Mouse (Mus musculus) naive thymus-derived CD4-positive, alpha-beta T cell, adult 2 months (primary cell): ENCODE data around the gene Ralgps1.
A peak's percentile ranks its signal among the peaks of the same experiment; 100 is the strongest.

ENCODE experiments used
- DNase-seq: peaks from one replicate; pipeline ENCODE4 v3.0.0-alpha.2; 2011; ENCODE audit warnings: low read depth

Ralgps1 gene

DNA sequence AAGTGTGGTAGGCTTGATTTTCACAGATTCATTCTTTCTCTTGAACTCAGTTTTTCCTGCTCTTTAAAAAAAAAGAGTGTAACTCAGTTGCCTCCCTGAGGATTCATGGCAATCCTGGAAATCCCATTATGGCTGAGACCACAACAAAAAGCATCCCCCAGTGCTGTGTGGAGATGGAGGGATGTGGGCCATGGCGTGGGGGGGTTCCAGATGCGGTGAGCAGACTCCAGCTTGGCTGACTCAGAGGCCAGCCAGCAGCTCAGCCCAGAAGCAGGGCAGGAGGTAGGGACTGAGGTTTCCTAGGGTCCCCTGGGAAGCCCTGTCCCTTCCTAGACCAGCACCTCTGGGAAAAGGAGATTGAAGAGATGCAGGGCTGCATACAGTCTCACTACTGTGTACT lies 194.4 kb downstream of the Ralgps1 start:
- no peak for DNase-seq

DNA sequence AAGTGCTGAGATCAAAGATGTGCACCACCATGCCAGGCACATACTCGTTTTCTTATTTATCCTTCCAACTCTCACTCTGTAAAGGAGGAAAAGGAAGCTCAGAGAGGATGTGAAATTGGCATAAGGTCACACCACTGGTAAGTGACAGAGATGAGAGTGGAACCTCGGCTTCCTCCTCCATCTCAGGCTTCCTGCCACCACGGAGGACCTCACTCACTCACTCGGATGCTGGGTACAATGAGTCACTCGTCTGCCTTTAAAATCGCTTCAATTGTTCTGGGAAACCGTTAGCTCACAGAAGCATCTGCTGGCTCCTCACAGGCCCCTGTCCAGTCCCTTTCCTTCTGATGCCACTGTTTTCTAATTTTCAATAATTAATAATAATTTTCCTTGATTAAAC lies 194.8 kb downstream of the Ralgps1 start:
- DNase-seq = peak; percentile 10

DNA sequence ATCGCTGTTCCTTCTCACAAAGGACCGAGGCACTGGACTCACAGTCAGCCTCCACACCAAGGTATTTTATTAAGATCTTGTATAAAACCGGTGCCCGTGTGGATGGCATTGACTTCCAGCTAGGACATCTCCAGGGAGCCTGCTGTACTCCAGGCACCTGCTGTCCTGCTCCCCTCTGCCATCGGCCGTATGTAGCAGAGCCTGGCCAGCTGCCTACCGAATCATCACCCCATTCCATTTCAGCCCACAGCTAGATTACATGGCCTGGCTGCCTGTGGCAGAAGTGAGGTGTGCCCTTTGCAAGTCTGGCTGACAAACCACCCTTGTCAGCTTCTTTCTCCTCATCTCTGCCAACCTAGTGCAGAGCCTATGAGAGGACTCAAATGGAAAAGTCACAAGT lies 197.6 kb downstream of the Ralgps1 start:
- DNase-seq = no peak

DNA sequence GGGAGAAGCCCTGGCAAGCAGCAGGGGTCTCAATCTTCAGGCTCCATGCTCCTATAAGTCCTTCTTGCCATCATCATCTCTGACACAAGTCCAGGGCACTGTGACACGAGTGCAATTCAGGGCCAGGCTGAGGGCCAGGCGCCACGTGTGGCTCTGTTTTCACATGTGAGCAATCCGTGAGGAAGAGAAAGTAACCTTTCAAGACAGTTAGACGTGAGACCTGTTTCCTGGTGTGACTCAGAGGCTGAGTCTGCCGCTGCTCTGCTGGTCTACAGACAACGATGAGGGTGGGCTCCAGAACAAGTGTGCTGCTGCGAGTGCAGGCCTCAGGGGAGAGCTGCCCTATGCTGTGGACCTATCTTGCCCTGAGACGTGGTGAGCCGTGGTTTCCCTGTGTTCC lies 198.2 kb downstream of the Ralgps1 start:
- no peak for DNase-seq

DNA sequence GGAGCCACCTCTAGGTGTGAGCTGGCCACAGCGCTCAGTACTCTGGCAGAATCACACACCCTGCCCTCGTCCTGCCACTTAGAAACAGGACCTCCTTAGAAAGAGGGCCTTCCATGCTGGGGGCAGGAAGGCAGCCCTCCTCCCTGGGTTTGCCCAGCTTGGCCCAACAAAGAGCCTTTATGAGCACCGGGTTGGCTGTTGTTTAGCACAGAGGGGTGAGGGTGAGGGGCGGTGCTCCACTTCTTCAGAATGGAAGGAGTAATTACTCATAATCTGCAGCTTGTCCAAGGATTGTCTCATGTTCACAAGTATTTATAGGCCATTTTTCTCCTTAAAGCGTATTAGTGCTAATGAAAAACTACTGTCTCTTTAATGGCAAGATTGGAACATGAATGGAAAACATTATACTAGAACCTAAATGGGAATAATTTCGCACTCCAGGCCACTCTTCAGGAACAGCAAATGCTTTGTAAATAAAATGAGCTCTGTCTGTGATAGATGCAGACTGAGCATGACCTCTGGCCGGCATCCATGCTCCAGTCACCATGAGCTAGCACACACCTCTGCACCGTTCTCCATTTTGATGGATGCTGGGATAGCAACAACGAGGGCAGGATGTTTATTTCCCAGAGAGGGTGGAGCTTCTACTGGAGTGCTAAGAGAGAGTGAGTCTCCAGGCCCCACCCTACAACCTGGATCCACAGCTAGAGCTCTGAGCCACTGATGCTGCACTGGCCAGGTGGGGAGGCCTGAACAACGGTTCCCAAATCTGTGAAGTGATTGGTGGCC lies 200.3 kb downstream of the Ralgps1 start:
- no peak for DNase-seq

DNA sequence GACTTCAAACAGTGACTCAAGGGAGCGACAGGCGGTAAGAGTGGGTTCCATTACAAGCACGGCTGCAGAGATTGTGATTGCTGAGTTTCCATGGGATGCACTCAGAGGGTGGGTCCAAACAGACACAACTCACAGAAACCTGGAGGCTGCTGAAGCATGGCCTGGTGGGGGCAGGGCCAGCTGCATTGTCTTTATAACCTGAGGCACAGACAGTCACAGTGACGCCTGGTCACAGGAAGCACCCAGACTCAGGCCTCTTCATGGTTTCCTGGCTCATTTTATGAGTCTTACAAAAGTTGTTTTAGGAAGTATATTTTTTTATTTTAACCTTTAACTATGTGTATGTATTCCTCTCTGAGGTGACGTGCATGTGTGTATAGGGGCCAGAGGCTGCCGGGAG lies 201.8 kb downstream of the Ralgps1 start:
- DNase-seq = no peak

DNA sequence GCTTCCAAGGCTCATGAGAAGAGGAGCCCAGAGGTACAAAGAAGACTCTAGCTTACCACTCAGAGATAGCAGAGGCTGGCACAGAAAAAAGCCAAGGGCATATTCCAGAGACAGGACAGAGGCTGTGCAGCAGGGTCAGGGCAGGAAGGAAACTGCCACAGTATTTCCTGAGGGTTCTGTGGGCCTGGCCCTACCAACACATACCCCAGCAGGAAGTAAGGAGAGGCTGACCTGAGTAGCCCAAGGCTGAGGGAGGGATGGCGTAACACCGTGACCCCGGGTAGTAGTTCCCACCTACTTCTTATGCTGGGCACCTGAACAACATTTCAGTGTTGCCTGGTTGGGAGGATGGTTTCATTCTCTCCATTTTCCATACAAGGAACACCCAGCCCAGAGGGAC lies 204.2 kb downstream of the Ralgps1 start:
- DNase-seq = no peak

DNA sequence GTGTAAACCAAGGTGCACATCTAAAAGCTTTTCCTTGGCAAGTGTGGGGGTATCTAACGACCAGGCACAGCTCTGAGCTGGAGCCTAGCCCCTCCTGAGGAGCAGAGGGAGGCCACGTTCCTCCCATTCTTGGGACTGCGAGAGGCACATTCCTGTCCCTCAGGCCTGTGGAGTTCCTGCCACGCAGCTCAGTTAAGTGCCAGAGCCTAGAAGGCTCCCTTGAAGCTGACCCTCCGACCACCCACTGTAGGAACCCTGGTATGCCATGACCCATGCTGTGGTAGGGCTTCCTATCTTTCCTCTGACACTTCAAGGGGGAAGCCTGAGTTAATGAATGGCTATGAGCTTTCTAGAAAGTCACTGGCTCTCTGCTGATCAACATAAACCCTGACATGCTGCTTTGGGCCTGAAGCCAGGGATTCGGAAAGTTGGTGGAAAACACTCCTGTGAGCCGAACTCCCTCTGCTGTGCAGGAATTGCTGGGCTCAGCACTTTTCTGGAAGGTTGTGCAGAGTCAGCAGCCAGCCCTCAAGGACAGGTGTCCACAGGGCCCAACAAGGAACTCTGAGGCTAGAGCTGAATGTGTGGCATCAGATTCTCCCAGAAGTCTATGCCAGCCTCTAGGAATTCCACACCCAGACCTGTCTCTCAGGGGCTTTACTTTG lies 205.4 kb downstream of the Ralgps1 start:
- DNase-seq = no peak

DNA sequence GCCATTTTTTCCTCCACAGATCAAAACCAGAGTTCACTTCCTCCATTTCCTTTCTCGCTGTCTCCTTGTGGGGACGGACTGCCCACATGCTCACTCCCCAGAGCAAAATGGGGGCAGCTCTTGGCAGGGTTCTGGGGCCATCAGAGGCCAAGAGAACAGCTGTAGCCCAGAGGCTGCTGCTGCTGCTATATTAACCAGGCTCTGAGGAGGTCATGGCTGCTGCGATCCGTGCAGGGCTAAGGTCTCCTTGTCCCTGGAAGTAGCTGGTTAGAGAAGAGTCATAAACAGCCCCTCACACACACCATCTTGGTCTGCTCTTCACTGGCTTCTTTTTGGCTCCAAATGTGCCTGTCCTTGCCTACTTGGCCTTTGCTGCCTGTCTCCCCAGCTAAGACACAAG lies 206.1 kb downstream of the Ralgps1 start:
- no peak for DNase-seq

DNA sequence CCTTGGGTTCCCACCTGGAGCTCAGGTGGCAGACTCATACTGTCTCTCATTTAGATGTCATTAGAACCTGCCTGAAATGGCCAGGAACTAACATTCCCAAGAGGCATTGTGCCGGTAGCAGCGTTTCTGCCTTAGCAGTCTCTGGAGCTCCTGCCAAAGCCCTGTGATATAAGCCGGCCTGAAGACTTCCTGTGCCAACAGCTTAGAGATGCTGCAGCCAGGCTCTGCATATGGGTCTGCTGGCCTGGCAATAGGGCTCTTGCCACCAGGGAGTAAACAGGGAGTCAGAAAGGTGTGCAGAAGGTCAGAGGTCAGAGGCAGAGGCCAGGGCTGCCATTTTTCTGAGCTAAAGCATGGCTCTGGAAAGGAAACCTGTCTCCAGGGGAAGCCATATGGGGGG lies 206.6 kb downstream of the Ralgps1 start:
- DNase-seq = no peak

DNA sequence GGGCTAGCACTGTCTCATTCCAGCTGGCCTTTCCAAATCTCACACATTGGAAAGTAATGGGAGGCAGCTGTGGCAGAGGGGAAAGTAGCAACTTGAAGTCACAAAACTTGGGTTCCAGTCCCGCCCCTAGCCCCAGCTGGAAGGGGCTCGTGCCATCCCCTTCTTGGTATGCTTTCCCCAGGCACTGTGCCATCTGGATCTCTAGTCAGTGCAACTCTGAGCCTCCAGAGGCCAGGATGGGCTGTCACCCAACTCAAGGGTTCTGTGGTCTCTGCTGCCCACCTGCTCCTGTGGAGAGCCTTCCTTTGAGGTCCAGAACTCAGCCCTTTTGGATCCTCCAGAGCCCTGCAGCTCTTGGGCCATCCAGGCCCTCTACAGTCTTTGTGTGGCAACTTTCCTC lies 209.2 kb downstream of the Ralgps1 start:
- DNase-seq = no peak

DNA sequence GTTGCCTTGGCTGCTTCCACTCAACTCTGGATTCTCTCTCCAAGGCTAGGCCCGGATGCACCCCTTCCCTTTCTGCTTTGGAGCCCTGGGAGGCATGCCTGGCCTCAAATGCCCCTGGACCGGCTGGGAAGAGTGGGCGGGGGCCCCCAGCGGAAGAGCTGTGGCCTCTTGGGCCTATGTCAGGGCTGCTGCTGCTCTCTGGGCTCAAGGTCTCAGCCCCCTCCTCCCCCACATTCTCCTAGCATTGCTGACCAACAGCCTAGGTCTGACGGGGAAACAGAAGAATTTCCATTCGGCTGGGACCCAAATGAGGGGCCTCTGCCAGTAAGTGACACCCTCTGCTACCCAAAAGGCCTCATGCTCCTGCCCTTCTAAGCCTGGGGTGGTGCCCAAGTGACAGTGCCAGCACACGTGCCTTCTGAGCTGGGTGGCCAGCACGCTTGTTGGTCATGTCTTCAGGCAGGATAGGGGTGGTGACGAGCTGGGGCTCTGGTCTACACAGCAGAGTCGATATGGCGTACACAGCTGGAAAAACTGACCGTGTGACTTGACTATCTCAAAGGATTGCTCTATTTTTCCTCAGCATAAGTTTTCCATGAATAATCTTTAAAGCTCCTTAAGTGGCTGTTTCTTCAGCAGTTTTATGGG lies 210.8 kb downstream of the Ralgps1 start:
- no peak for DNase-seq

DNA sequence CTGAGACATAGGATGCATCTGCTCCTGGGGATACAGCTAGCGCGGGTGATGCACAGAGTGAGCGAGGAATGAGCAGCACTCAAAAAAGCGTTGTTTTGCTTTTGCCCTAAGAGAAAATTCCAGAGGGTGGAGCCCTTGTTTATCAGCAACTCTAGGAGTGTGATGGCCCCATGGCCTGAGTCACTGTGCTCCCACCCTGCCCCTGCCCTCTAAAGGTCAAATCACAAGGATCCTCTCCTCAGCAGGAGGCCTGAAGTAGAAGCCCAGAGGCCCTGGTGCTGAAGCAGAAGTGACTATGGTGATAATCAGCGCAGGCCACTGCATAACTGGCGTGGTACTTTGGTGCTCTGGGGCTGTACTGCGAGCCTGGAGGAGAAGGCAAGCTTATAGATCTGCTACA lies 211.7 kb downstream of the Ralgps1 start:
- DNase-seq = no peak

DNA sequence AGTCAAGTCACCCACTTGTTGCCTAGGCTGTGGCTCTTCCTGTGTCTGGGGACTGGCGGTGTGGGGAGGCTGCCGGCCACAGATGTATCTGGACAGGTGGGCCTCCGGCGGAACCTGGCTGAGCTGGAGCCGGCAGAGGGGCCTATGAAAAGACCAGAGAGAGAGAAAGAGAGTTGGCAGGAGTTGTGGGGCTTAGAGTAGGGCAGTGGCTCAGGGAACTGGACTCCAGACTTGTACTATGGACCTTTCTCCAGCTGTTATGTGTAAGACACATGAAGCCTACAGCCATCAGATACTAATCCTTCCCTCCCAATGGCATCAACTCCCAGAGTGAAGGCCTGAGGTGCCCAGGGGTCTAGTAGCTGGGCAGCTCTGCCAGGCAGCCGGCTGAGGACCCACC lies 212.4 kb downstream of the Ralgps1 start:
- no peak for DNase-seq

DNA sequence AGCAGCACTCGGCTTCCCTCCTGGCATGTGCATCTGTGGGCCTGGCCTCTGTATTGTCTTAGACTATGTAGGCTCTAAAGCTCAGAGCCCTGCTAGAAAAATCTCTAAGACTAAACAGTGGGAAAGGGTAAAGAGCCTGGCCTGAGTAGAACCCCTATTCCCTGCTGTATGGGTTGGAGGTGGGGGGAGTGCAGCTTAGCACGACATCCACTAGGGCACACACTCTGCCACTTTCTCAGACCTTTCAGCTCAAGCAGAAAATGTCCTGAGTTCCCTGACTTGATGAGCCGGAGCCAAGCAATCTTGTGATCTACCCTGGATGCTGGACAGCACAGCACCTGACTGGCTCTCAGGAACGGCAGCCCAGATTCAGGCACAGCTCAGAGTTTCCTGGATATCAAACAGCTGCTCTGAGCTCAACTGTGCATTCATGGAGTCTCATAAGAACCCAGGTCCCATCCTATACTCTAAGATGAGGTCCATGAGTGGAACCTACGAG lies 215.0 kb downstream of the Ralgps1 start:
- no peak for DNase-seq

DNA sequence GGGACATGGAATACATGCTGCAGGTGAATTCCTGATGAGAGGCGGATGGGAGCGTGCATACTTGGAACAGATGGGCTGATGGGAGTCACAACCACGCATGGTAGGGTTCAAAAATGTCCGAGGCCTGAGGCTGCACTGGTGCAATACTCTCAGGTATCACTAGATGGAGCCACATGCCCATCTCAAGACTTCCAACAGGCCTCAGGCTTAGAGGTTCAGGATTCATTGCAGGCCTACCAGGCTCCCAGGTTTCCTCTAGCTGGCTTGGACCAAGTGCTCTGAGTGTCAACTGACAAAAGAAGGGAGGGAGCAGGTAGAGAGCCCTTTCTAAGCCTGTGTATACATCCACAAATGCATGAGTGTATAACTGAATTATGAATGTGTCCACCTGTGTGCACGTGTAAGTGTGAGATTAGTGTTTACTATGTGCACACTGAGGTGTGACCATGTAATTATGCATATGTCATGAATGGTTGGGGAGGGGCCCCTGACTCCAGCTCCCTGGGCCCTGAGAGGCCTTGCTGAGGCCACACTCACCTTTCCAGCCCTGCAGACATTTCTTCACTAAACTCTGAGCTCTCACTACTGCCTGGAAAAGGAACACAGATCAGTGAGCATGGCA lies 216.4 kb downstream of the Ralgps1 start:
- peak; percentile 73 for DNase-seq

DNA sequence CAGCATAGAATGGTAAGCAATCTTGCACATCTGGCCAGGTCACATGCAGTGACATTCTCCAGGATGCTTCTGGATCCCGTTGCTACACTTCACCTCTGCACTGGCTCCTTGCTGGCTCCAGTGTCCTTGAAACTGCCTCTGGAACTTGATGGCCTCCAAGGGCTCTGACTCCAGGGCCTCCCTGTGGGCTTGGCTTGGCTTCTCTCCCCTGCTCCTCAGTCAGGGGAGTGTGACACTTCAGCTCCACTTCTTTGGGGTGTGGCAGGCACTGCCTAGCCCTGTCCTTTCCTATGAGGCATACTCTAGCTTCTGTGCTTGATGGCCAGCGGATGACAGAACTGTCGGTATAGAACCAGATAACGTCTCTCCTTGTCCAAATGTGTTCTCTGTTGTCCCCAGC lies 224.3 kb downstream of the Ralgps1 start:
- no peak for DNase-seq

DNA sequence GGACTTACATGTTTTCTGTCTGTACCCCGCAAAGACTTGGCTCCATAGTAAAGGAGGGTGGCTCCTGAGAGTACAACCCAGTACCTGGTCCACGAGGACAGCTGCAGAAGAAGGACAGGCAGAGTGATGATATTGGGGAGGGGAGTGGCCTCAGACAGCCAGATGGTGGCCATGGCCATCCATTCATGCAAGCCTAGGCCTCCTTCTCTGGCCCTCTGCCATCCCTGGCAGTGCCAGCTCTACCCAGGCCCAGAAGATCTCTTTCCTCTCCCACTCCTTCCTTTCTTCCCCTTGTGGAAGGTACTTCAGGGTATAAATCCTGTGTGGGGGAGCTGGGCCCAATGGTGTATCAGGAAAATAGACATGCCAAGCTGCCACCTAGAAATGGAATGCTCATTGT lies 228.0 kb downstream of the Ralgps1 start:
- DNase-seq = no peak

DNA sequence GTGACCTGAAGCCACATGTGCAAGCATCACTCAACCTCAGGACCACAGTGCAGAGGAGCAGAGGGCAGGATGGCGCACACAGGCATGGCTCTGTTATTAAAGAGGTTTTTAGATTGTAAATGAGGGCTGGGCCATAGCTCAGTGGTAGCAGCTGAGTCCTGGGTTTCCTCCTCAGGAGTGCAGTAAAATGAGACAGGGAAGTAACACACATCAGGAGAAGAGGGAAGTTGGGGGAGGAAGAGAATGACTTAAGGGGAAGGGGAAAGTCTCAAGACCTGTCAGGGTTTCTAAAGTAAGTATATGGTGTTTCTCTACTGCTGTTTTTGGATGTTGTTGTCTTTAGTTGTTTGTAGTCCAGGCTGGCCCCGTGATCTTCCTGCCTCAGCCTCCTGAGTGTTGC lies 232.8 kb downstream of the Ralgps1 start:
- no peak for DNase-seq

DNA sequence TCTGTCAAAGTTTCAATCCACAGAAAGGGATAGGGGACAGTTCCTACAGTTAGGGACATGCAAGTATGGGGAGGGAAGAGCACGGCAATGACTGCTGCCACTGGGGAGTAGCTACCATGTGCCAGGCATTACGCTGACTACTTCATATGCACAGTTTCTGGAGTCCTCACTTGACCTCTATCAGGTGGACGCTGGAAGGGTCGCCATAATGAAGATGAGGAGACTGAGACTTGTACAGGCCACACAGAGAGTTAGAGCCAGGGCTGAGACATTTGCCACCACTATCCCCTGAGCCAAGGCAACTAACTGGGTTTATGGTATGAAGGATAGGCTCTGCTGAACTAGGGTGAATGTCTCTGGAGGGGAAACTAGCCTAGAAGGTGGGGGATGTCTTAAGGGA lies 233.6 kb downstream of the Ralgps1 start:
- DNase-seq = no peak

DNA sequence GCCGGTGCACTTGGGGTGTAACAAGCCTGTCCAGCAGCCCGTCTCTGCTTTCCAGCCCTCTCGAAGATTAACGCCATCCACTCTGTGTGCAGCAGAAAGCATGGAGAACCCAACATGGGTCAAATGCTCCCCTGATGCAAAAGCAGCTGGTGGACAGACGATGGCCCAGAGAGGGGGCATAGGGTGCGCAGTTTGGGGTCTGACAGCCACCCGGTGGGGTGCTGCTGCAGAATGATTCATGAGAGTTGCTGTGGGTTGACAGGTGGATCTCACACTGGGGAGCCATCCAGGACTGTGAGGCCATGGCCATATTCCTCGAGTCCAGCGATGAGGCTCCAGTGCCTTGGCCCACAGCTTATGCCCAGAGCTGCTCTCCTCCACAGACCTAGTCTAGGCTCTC lies 234.0 kb downstream of the Ralgps1 start:
- DNase-seq = no peak

DNA sequence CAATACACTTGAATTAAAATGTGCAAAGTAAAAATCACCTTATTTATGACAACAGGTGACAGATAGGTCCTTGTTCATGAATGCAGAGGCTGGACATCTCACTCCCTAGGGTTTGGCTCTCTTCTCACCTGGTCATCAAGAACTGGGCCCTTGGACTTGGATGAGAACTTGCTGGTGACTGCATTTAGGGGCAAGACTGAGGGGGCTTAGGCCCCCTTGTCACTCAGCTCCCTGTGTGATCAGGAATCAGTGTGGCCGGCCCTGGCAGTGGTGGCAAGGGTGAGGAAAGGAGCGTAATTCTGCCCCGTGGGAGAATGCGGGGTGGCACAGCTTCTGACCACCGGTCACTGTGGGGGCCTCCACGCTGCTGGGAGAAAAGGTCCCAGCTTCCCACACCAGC lies 234.9 kb downstream of the Ralgps1 start:
- no peak for DNase-seq
